Mouse (Mus musculus) midbrain, embryonic 13.5 days (tissue): ENCODE data around the gene Ykt6. TPM values are rescaled to one million over a fixed set of nuclear protein-coding genes. Genes with fewer than 3 reads are reported as not detected.
"Not testable (repeated sequence)": the region's sequence is repeated elsewhere in the genome, so short reads cannot be mapped to it uniquely, and the experiment has no call there.

Source experiments
- ATAC-seq: fragments of 200-750 bp; cut with Nextera tagmentation; 2 replicates; pipeline ENCODE4 v1.8.0; 2017; ENCODE audit warnings: mild to moderate bottlenecking, moderate TSS enrichment, moderate library complexity
- H3K27ac ChIP-seq: fragments of 300-500 bp; sonication (generic); 2 replicates; pipeline ENCODE4 v1.5.1; 2015; ENCODE audit warnings: inconsistent platforms, mild to moderate bottlenecking, moderate library complexity
- H3K27me3 ChIP-seq: fragments of 300-500 bp; sonication (generic); 2 replicates; pipeline ENCODE4 v1.6.1; 2015; ENCODE audit warnings: mild to moderate bottlenecking, inconsistent platforms
- H3K36me3 ChIP-seq: fragments of 300-500 bp; sonication (generic); 2 replicates; pipeline ENCODE4 v1.6.1; 2015; ENCODE audit warnings: mild to moderate bottlenecking, inconsistent platforms
- H3K4me1 ChIP-seq: fragments of 300-500 bp; sonication (generic); replicated peaks from 2 replicates; pipeline ENCODE4 v1.6.1; 2015; ENCODE audit warnings: inconsistent platforms
- H3K4me2 ChIP-seq: fragments of 300-500 bp; sonication (generic); replicated peaks from 2 replicates; pipeline ENCODE4 v1.6.1; 2015; ENCODE audit warnings: moderate library complexity, mild to moderate bottlenecking, inconsistent platforms
- H3K4me3 ChIP-seq: fragments of 300-500 bp; sonication (generic); replicated peaks from 2 replicates; pipeline ENCODE4 v1.5.1; 2015; ENCODE audit warnings: mild to moderate bottlenecking, inconsistent platforms
- H3K9ac ChIP-seq: fragments of 300-500 bp; sonication (generic); replicated peaks from 2 replicates; pipeline ENCODE4 v1.6.1; 2015; ENCODE audit warnings: mild to moderate bottlenecking, inconsistent platforms
- H3K9me3 ChIP-seq: fragments of 300-500 bp; sonication (generic); 2 replicates; pipeline ENCODE4 v1.6.1; 2016; ENCODE audit warnings: mild to moderate bottlenecking, inconsistent platforms
- WGBS: fragments of 180-500 bp; shearing (Covaris S2); methylation state at CpG from one replicate; pipeline ENCODE4 v1.1.7; 2015; 5-methylcytosine and 5-hydroxymethylcytosine counted together
- polyA plus RNA-seq: library from polyadenylated mRNA; unstranded; fragments of >200 nt; fragmentation: Nextera tagmentation; extraction: Ambion mirVana; gene quantifications from 2 replicates; pipeline ENCODE4 v1.2.1, GENCODE M21; 2015

Gene Ykt6
- polyA plus RNA-seq, 1 experiment from 2014 or later = 84.0 TPM

- 31% methylated on average over 17 of the region's 17 CpGs for WGBS
- no peak for ATAC-seq
- Histone ChIP-seq H3K27me3 (no peaks in the 10 kb centered on the region), H3K4me2 (no peak overlapping the region), H3K4me1 (no peaks in the 10 kb centered on the region), H3K27ac (no peak overlapping the region), H3K9ac (no peak overlapping the region), H3K9me3 (no peaks in the 10 kb centered on the region), H3K4me3 (no peak overlapping the region), H3K36me3 (no peaks in the 10 kb centered on the region)
Measured at GRCm38 (mm10) chr11:5920323-5920960, 35.1 kb upstream of the Ykt6 start.

- 64% methylated on average over 8 of the region's 8 CpGs for WGBS
- H3K9me3 ChIP-seq = no peaks in the 10 kb centered on the region
- no peak overlapping the region for H3K9ac ChIP-seq
- no peak for ATAC-seq
- H3K4me1 ChIP-seq = no peaks in the 10 kb centered on the region
- no peaks in the 10 kb centered on the region for H3K36me3 ChIP-seq
- H3K27me3 ChIP-seq = no peaks in the 10 kb centered on the region
- H3K4me2 ChIP-seq = no peak overlapping the region
- H3K4me3 ChIP-seq = no peak overlapping the region
- no peak overlapping the region for H3K27ac ChIP-seq
Measured at GRCm38 (mm10) chr11:5924699-5925098, 30.8 kb upstream of the Ykt6 start.

GRCm38 (mm10) chr11:5926696-5927220 lies 28.7 kb upstream of the Ykt6 start:
- Histone ChIP-seq H3K27ac (no peak overlapping the region), H3K36me3 (no peaks in the 10 kb centered on the region), H3K27me3 (no peaks in the 10 kb centered on the region), H3K9ac (no peak overlapping the region), H3K4me3 (no peak overlapping the region), H3K4me1 (no peaks in the 10 kb centered on the region), H3K4me2 (no peak overlapping the region), H3K9me3 (no peaks in the 10 kb centered on the region)
- whole genome bisulfite sequencing = 93% methylated on average over 3 of the region's 3 CpGs
- ATAC-seq = no peak

- H3K27me3 ChIP-seq = no peaks in the 10 kb centered on the region
- H3K4me2 ChIP-seq = no peak overlapping the region
- WGBS = 62% methylated on average over 1 of the region's 1 CpGs
- no peaks in the 10 kb centered on the region for H3K4me1 ChIP-seq
- no peak overlapping the region for H3K4me3 ChIP-seq
- no peak overlapping the region for H3K27ac ChIP-seq
- H3K36me3 ChIP-seq = no peaks in the 10 kb centered on the region
- no peak overlapping the region for H3K9ac ChIP-seq
- ATAC-seq = no peak
- H3K9me3 ChIP-seq = no peaks in the 10 kb centered on the region
Measured at GRCm38 (mm10) chr11:5930578-5930977, 24.9 kb upstream of the Ykt6 start.

- not testable (repeated sequence) for ATAC-seq
Measured at GRCm38 (mm10) chr11:5931947-5932346, 23.5 kb upstream of the Ykt6 start.

GRCm38 (mm10) chr11:5934531-5934930 lies 21.0 kb upstream of the Ykt6 start:
- not testable (repeated sequence) for H3K9me3 ChIP-seq, H3K27me3 ChIP-seq, H3K4me1 ChIP-seq, ATAC-seq, H3K4me3 ChIP-seq, H3K36me3 ChIP-seq, H3K27ac ChIP-seq, H3K4me2 ChIP-seq, H3K9ac ChIP-seq
- 96% methylated on average over 11 of the region's 11 CpGs for WGBS

More at GRCm38 (mm10) chr11:5931947-5932346, 23.5 kb upstream of the Ykt6 start:
- not testable (repeated sequence) for H3K9ac ChIP-seq, H3K36me3 ChIP-seq, H3K27me3 ChIP-seq, H3K4me3 ChIP-seq, H3K4me1 ChIP-seq, H3K9me3 ChIP-seq, H3K27ac ChIP-seq, H3K4me2 ChIP-seq
- 83% methylated on average over 6 of the region's 6 CpGs for WGBS

- Histone ChIP-seq H3K27ac (no peak overlapping the region), H3K27me3 (no peaks in the 10 kb centered on the region), H3K9ac (no peak overlapping the region), H3K4me2 (no peak overlapping the region), H3K4me1 (no peaks in the 10 kb centered on the region), H3K9me3 (no peaks in the 10 kb centered on the region), H3K36me3 (no peaks in the 10 kb centered on the region), H3K4me3 (no peak overlapping the region)
- no peak for ATAC-seq
- 66% methylated on average over 6 of the region's 6 CpGs for WGBS
Measured at GRCm38 (mm10) chr11:5942966-5943365, 12.5 kb upstream of the Ykt6 start.

GRCm38 (mm10) chr11:5945096-5945495 lies 10.4 kb upstream of the Ykt6 start:
- H3K9me3 ChIP-seq = no peaks in the 10 kb centered on the region

GRCm38 (mm10) chr11:5947796-5948195 lies 7.7 kb upstream of the Ykt6 start:
- Histone ChIP-seq H3K9me3 (no peaks in the 10 kb centered on the region), H3K9ac (no peak overlapping the region), H3K4me2 (no peak overlapping the region), H3K36me3 (no peaks in the 10 kb centered on the region), H3K27ac (no peak overlapping the region), H3K27me3 (no peaks in the 10 kb centered on the region), H3K4me1 (peaks cover 12% of the 10 kb centered on the region), H3K4me3 (no peak overlapping the region)
- no peak for ATAC-seq
- 85% methylated on average over 4 of the region's 4 CpGs for WGBS

More at GRCm38 (mm10) chr11:5945096-5945495, 10.4 kb upstream of the Ykt6 start:
- WGBS = 86% methylated on average over 2 of the region's 2 CpGs
- no peaks in the 10 kb centered on the region for H3K27me3 ChIP-seq
- H3K4me2 ChIP-seq = no peak overlapping the region
- no peak overlapping the region for H3K9ac ChIP-seq
- no peak overlapping the region for H3K4me3 ChIP-seq
- no peak for ATAC-seq
- H3K27ac ChIP-seq = no peak overlapping the region
- H3K36me3 ChIP-seq = no peaks in the 10 kb centered on the region
- peaks cover 10% of the 10 kb centered on the region for H3K4me1 ChIP-seq

- Histone ChIP-seq H3K9me3 (no peaks in the 10 kb centered on the region), H3K4me1 (peaks cover 12% of the 10 kb centered on the region), H3K4me3 (no peak overlapping the region), H3K27me3 (no peaks in the 10 kb centered on the region), H3K36me3 (no peaks in the 10 kb centered on the region), H3K4me2 (no peak overlapping the region), H3K27ac (no peak overlapping the region), H3K9ac (0 out of 2 replicates have a peak overlapping the region, but pooled peaks have one; percentile 32)
- WGBS = 59% methylated on average over 10 of the region's 10 CpGs
- ATAC-seq = no peak
Measured at GRCm38 (mm10) chr11:5948546-5949250, 6.8 kb upstream of the Ykt6 start.

GRCm38 (mm10) chr11:5949586-5950352 lies 5.7 kb upstream of the Ykt6 start, which contains the start of gene Gck:
Gene Gck, minus strand, starts transcription at chr11:5950081.
- H3K27me3 ChIP-seq = no peaks in the 10 kb centered on the region
- no peak within 1 kb of the TSS for H3K27ac ChIP-seq
- 57% methylated on average over 8 of the region's 8 CpGs for WGBS
- no peaks in the 10 kb centered on the region for H3K36me3 ChIP-seq
- ATAC-seq = peak; percentile 50; the same call in 1 of the 2 replicates
- peaks cover 13% of the 10 kb centered on the region for H3K4me1 ChIP-seq
- no peaks in the 10 kb centered on the region for H3K9me3 ChIP-seq
- H3K9ac ChIP-seq = no peak within 1 kb of the TSS
- no peak within 1 kb of the TSS for H3K4me2 ChIP-seq
- no peak within 1 kb of the TSS for H3K4me3 ChIP-seq

- Histone ChIP-seq H3K27ac (no peak overlapping the region), H3K4me2 (no peak overlapping the region), H3K9me3 (no peaks in the 10 kb centered on the region), H3K27me3 (no peaks in the 10 kb centered on the region), H3K4me1 (peaks cover 30% of the 10 kb centered on the region), H3K4me3 (no peak overlapping the region), H3K9ac (no peak overlapping the region), H3K36me3 (peaks cover 3% of the 10 kb centered on the region; the same call in 1 of the 2 replicates)
- no peak for ATAC-seq
- WGBS = 97% methylated on average over 5 of the region's 5 CpGs
Measured at GRCm38 (mm10) chr11:5952501-5952900, 3.0 kb upstream of the Ykt6 start.
